Mouse (Mus musculus) right cerebral cortex, postnatal 4 days (tissue): ENCODE measurements at regions not wholly inside any gene's neighbourhood (a gene's known extent, or its start where the extent isn't known, plus 50 kb on each side); places are given as distances from the start of the nearest gene placed in this dataset.
A peak's percentile ranks its signal among the peaks of the same experiment; 100 is the strongest.
"Not testable (repeated sequence)": the region's sequence is repeated elsewhere in the genome, so short reads cannot be mapped to it uniquely, and the experiment has no call there.

ENCODE experiments used
- DNase-seq: peaks from one replicate; pipeline ENCODE4 v3.0.0-alpha.2; 2022

DNA sequence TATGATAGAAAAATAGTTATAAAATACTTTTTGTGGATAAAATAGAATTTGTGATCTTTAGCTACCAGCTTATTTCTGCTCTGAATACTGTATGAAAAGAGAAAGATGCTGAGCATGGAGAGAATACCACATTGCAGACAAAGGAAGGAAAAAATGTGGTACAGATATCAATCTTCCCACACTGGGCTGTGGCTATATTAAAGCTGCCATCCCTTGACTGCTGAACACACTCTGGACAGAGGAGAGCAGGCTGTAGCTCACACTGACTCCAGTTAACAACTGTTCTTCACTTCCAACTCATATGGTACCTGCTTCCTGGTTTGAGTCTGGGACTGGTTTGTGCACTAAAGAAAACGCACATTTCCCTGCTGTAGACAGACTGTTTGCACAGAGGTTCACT lies 76.7 kb upstream of the Try4 start:
- no peak for DNase-seq

DNA sequence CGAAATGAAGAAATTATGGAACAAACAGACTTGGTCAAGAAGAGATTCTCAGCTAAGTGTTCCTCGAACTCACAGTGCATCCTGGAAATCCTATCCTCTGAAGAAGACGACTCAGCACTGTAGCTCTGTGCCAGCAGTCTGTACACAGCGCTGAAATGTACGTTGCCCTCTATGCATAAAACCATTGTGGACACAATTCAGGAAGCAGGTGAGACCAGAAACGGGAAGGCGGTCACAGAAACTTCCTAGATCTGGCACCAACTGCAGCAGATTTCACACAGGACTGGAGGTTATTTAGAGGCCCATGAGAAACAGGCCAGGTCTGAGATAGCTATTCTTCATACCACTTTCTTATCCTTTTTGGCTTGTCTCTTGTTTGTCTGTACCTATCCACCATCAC lies 83.7 kb upstream of the Try4 start:
- DNase-seq, result no peak

DNA sequence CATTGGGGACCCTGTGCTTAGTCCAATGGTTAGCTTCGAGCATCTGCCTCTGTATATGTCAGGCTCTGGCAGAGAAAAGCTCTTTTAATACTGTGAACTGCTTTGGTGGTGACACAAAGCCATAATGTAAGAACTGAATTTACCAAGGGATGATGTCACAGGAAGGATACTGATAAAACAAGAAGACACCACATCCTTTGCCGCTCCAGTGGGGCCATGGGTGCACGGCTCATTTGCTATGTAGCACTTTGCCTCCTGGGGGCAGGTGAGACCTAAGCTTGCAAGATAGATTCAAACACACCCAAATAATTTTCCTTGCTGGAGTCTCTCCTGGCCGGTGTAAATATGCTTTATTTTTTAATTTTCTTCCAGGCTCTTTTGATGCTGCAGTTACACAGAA lies 86.2 kb upstream of the Try4 start:
- no peak for DNase-seq

DNA sequence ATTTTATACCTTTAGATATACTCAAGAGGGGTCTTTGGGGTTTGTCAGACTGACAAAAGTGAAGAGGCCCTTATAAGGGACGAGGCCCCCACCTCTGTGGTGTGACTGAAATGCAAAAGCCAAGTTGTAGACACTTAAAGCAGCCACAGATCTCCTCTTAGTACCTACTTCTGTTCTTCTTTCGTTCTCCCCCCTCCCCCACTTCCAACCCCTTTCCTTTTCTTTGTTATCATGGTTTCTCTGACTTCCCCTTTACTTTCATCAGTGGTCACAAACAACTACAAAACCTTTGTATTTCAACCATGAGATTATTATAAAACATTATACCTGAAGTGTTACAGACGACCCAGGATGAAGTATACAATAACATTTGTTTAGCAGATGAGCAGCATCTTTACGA lies 96.2 kb upstream of the Try4 start:
- DNase-seq, result no peak

DNA sequence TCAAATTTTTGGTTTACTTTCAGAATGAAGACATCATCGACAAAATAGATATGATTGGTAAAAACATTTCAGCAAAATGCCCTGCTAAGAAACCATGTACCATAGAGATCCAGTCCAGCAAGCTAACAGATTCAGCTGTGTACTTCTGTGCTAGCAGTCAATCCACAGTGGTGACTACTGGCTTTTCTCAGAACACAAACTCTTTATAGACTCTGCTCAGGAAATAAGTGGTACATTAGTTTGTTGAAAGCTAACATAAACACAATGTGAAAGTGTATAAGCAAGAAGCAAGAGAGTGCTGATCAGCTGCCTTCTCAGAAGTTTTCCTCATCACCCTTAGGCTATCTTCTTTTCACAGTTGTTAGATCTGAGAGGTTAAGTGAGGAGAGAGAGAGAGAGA lies 99.2 kb upstream of the Try4 start:
- DNase-seq, result no peak

DNA sequence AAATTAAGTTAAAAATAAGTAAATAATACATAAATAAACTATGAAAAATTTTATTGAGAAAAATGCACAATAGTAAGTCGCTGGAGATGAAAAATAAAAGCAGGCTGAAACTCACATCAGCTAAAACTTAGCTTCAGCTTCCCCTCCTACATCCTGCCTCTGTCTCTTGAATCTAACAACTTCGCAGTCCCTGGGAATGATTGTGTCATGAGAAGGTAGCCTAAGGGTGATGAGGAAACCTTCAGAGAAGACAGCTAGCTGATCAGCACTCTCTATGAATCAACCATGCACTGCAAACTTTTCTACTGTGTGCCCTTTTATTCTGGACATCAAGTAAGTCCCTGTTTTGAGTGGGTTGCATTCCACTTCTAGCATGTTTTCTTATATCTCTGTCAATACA lies 99.8 kb upstream of the Try4 start:
- no peak for DNase-seq

DNA sequence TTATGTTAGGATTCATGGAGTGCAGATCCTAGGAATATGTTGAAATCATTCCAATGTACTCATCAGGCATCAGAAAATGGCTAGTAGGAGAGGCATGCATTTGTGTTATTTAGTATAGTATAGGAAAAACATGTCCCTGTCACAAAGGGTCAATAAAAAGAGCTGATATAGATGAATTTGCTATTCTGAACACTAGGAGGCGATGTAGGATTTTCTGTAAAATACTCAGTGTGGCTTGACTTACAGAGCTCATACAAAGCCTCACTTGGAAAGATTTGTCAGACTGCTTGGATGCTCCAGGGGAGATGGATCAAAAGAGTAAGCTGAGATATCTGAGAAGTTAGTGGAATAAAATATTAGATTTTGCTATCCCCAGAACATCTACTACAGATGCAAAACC lies 107.6 kb upstream of the Try4 start:
- DNase-seq, result no peak

DNA sequence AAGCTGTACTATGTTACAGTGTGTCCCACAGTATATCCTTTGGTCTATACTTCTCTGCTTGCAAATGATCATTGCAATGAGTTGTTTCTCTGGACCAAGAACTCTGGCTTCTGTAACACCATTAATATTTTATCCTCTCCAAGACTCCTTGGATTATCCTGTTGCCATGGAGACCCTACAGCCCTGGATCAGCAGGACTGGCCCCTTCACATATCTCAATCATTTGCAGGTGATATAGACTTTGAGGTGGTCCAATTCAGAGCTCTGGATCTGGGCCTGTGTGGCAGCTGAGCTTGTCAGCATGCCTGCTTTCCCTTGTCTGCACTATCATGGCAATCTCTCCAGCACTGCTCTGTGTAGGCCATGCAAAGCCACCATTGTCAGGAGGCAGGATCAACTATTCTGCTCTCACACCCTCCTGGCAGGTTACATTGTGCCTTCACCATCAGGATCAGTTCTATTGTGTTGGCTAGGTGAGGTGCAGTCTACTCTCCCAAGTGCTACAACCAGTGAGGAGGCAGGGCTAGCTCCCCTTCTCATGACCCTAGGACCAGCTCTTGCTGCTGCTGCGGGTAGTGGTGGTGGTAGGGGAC lies 110.2 kb upstream of the Try4 start:
- no peak for DNase-seq

DNA sequence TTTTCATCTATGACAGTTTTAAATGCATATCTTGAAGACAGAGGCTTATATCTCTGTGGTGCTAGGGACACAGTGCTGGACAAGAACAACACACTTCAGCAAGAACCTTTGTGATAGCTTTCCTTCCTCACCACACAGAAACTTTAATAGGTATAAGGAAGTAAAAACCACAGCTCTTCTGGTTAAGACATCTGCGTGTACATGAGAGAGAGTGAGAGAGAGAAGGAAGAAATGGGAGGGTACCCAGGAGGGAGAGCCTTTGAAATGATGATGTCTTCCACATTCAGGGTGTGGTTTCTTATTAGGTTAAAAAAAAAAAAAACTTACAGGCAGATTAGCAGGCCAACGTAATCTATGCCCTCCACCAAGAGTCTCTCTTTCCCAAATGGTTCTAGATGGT lies 113.2 kb upstream of the Try4 start:
- no peak for DNase-seq

DNA sequence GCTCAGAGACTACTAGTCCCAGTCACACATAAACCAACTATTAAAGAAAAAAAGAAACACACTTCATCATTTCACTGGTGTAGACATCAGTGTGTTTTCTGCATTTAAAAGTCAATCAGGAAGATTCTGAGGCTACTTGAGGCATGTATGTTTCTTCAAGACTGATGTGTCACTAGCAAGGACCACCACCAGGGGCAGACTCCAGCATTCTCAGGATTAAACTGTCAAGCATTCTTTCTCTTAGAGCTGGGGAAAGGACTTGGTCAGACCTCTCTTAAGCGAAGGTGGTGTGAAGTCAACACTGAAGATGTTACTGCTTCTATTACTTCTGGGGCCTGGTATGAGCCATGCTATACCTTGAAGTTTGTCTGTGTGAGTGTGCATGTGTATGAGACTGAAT lies 114.1 kb upstream of the Try4 start:
- DNase-seq, result no peak

DNA sequence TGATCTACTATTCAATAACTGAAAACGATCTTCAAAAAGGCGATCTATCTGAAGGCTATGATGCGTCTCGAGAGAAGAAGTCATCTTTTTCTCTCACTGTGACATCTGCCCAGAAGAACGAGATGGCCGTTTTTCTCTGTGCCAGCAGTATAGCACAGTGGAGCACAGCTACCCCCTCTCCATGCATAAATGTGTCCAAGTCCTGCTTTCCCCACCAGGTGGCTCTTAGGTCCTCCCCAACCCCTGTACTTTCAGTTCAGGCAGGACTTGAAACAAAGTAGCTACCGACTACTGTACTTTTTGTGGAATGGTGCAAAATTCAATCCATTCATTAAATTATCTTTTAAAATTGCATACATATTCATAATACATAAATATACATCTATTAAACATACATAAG lies 123.2 kb upstream of the Try4 start:
- DNase-seq, result no peak

DNA sequence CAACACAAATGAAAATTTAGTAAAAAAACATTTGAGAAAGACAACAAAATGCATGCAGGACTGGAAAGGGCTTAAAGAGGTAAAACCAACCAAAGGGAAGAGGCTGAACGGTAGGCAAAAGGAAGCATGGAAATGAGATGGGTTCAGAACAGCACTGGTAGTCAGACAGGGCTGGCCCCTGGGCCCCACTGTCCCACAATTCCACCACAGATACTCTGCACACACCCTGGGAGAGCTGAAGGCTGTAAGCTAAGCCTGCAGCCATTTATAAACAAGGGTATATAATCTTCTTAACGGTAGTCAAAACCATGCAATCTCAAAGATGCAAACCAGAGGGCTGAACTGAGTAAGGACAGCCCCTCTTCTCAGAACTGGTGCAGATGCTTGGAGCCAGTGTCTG lies 124.0 kb upstream of the Try4 start:
- no peak for DNase-seq

DNA sequence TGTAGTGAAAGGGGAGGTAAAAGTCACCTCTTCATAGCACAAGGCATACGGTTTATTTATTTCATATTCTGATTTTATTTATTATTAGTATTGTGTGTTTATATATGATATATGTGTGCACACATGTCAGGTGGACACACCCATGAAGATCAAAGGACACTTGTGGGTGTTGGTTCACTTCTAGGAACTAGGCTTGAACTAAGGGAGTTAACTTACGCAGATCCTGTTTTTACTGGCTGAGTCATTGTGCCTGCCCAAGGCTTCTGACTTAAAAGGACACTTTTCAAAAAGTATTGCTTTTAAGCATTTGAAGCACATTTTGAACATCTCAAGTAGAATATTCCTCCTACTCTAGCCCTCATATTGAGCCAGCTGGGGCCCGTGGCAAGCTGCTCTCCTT lies 124.9 kb upstream of the Try4 start:
- DNase-seq, result no peak

DNA sequence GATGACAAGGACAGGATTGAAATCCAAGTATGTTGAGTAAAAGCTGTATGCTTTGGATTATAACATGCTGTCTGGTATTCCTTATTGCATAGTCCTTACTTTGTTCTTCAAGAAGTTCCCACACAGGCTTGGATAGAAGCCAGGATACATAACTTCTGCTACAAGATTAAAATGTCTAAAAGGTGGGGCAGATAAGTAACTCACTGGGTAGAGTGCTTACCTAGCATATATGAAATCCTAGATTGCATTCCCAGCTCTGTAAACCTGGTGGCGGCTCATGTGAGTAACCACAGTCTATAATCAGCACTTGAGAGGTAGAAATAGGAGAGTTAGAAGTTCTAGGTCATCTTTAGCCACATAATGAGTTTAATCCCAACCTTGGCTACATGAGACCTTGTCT lies 126.0 kb upstream of the Try4 start:
- no peak for DNase-seq

DNA sequence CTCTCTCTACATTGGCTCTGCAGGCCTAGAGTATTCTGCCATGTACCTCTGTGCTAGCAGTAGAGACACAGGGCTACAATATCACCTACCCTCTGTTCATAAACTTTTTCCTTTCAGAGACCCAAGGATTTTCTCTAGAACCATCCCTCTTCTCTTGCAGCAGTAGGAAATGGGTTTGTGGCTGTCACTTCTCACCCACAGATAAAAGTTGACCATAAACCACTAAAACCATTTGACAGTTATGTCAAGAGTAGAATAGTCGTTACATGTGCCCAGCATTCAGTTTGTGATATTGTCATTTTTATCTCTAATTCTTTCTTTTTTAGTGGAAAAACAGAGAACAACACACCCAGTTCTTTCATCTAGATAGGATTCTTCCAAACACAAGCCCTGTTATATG lies 128.2 kb upstream of the 2210010C04Rik start:
- no peak for DNase-seq

DNA sequence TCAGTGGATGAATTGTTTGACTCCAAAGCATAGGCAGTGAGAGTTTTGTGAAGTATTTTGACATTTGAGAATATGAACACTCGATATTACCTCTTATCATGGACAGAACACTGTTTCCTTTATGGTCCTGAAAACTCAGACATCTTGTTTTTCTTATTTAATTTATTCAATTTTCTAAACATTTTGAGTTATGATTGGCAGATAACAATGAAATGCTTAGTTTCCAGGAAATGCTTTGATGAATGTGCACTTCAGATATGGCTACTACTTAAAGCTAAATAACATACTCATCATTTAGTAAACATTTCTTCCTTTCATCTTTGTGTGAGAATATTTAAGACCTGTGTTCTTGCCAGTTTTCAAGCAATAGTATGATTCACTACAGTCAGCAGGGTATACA lies 126.4 kb upstream of the 2210010C04Rik start:
- no peak for DNase-seq

DNA sequence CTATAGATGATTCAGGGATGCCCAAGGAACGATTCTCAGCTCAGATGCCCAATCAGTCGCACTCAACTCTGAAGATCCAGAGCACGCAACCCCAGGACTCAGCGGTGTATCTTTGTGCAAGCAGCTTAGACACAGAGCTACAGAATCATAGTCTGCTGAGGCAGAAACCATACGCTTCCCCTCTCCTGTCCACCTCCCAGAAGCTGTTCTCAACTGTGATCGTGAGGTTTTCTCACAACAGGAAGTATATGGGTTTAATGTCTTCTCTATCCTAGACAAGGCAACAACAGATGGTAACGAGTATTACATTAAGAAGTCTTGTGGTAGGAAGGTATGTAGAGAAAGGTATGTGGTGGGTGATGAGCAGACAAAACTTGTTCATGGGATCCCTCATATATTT lies 116.8 kb upstream of the 2210010C04Rik start:
- no peak for DNase-seq

DNA sequence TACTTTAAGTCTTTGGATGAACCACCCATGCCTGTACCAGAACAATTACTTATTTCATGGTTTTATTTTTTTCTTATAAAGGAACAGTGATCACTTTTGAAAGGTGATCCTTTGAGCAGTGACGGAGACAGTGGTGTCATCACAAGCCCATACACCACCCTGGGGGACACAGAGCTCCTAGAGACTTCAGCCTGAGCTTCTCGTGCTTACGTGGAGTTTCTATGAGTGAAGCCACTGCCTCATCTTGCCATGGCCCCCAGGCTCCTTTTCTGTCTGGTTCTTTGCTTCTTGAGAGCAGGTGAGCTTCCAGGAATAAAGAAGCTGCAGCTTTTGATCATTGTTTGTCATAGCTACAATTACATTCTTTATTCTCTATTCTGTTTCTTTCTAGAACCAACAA lies 116.2 kb upstream of the 2210010C04Rik start:
- no peak for DNase-seq

DNA sequence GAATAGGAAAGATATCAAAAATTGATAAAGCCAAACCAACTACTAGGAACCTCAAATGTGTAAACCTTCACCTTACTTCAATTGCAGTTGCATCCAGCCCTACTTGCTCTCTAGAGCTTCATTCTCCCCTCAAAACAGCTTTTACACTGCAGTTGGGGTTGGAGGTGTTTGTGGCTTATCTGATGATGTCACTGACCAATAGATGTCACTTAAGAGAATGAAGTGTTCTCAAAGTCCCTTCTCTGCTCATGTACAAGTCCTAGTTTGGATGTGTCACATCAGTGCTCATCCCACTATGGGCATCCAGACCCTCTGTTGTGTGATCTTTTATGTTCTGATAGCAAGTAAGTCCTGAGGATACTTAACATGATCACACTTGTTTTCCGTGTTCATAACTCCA lies 105.6 kb upstream of the 2210010C04Rik start:
- no peak for DNase-seq

DNA sequence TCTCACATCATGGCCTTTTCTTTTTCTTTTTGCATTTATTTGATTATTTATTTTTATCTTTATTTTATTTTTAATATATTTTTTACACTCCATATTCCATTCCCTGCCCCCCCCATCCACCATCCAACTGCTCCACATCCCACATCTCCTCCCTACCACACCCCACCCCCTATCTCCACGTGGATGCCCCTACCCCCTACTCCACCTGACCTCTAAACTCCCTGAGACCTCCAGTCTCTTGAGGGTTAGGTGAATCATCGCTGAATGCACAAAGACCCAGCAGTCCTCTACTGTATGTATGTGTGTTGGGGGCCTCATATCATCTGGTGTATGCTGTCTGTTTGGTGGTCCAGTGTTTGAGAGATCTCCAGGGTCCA lies 102.1 kb upstream of the 2210010C04Rik start:
- not testable (repeated sequence) for DNase-seq

DNA sequence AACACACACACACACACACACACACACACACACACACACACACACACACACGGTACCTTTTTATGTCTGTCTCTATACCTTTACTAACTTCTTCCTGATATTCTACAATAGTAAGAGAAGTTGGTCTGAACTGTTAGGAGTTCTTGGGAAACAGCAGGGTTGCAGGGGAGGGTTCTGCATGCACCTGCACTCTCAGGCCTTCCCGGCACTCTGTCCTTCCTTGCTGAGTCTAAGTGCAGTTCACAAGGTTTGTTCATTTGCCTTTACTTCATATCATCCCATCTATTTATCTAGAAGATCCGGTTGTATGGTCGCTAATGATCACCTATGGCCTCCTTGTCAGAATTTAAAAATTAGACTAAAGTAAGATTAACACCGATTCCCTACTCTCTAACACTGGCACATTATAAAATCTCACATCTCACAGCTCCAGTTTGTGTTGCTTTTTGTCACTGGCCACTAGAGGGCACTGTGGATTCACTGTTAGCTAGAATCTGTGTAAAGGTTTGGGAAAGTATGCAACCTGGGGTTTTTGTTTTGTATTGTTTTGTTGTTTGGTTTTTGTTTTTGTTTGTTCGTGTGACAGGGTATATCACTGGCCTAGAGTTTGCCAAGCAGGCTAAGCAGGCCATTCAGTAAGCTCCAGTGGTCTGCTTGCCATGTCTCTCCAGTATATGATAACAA lies 101.5 kb upstream of the 2210010C04Rik start:
- DNase-seq, result peak; percentile 65

DNA sequence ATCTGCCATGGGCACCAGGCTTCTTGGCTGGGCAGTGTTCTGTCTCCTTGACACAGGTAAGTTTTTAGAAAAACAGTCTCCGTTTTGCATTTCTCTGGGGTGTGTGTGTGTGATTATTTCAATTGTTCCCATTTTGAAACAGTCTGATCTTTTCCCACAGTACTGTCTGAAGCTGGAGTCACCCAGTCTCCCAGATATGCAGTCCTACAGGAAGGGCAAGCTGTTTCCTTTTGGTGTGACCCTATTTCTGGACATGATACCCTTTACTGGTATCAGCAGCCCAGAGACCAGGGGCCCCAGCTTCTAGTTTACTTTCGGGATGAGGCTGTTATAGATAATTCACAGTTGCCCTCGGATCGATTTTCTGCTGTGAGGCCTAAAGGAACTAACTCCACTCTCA lies 99.9 kb upstream of the 2210010C04Rik start:
- no peak for DNase-seq

DNA sequence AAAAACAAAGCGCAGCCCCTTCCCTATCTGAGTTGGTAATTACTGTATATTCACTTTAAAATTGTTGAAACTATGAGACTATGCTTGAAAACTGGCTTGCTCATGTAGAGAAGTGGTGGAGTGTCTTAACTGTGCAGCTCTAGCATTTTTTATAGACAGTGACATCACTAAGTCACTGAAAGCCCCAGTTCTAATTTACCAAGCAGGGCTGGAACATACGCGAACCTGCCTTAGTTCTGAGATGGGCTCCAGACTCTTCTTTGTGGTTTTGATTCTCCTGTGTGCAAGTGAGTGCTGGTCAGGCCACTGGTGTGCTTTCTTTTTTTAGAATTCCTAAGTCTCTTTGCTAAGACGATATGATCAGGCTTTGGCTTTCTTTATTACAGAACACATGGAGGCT lies 94.6 kb upstream of the 2210010C04Rik start:
- DNase-seq, result no peak

DNA sequence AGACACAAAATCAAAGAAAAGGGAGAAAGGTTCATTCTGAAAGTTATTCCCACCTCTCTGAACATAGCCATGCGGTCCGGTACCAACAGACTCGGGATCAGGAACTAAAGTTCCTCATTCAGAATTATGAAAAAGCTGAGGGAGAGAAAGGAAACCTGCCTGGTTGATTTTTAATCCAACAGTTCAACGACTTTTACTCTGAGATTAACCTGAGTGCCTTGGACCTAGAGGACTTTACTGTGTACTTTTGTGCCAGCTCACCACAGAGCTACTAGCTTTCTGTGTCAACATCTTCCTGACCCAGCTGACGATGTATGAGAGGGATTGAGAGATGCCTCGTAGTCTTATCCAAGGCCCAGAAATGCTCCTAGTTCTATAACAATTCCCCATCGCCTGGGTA lies 92.5 kb upstream of the 2210010C04Rik start:
- DNase-seq, result no peak

DNA sequence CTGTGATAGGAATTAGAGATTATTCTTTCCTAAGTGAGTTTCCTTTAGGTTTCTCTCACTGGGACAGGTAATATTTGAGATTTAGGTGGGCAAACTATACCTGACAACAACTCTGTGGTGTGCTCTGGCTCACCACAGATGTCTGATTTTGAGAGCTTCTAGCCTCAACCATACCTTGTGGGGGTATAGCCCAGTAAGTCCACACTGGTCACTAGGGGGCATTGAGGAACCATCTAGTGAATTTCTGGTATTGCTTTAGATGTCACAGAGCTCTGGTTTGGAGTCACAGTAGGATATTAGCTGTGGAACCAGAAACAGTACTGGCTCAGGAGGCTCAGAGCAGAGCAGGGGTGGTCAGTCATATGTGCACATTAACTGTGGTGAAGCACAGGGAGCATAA lies 91.5 kb upstream of the 2210010C04Rik start:
- DNase-seq, result no peak

DNA sequence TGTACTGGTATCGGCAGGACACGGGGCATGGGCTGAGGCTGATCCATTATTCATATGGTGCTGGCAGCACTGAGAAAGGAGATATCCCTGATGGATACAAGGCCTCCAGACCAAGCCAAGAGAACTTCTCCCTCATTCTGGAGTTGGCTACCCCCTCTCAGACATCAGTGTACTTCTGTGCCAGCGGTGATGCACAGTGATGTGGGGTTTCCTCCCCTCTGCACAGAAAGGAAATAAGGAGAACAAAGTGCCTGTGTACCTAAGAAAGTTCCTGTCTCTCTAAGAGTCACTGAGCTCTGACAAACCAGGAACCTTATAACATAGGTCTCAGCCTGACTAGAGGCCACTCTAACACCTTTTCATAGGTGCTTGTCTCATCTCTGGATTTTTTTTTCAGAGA lies 86.3 kb upstream of the 2210010C04Rik start:
- no peak for DNase-seq
